Mouse (Mus musculus): ENCODE measurements around the gene Glis3. TPM values are rescaled to one million over a fixed set of nuclear protein-coding genes. Genes with fewer than 3 reads are reported as not detected.

The Glis3 gene
- total RNA-seq, 1 experiment: 3.3 TPM

GRCm38 (mm10) chr19:28525331-28525730, 154.5 kb downstream of the Glis3 start:
- no peak for DNase-seq (ENCODE audit: low read depth, low spot score)
- TF ChIP-seq HCFC1 (IDR thresholded peaks at IDR 0.05; ENCODE audit: borderline replicate concordance, insufficient read depth, low read length): no peak
- TF ChIP-seq ZC3H11A (IDR thresholded peaks at IDR 0.05; ENCODE audit: borderline replicate concordance, low read depth, low read length): no peak
- no peak for TF ChIP-seq CHD2 (IDR thresholded peaks at IDR 0.05; ENCODE audit: low read depth, low read length)
- TF ChIP-seq ZNF384 (IDR thresholded peaks at IDR 0.05; ENCODE audit: low read depth, low read length): no peak
- TF ChIP-seq MAFK (IDR thresholded peaks at IDR 0.05; ENCODE audit: insufficient read depth, low read depth, low read length): no peak
- Histone ChIP-seq H3K9me3 (ENCODE audit: control insufficient read depth, insufficient read depth, low read depth, low read length) (no peaks in the 10 kb centered on the region), H3K4me1 (ENCODE audit: control insufficient read depth in 2 of 2, insufficient read depth in 2 of 2, low read length in 2 of 2, poor library complexity in 1 of 2) (no peaks in the 10 kb centered on the region), H3K4me3 (ENCODE audit: insufficient read depth in 1 of 2, low read depth in 1 of 2, low read length in 2 of 2, poor library complexity in 1 of 2, severe bottlenecking in 1 of 2) (no peak overlapping the region), H3K36me3 (ENCODE audit: control insufficient read depth, insufficient read depth, low read length, poor library complexity, severe bottlenecking) (no peaks in the 10 kb centered on the region), H3K27ac (ENCODE audit: insufficient read depth, low read depth, low read length, poor library complexity, severe bottlenecking) (no peak overlapping the region), H3K9ac (ENCODE audit: insufficient read depth, low read depth, low read length, poor library complexity, severe bottlenecking) (no peak overlapping the region)
- in situ Hi-C loops (cut with MboI; ENCODE audit: low sequenced_read_pairs in 2 of 2, unreplicated experiment in 2 of 2): loop anchor here in 1 of 2 experiments (10.0 to 25.0 kb wide), 2 partner anchors 212 to 361 kb away; no protein-coding TSS in a partner anchor

GRCm38 (mm10) chr19:28522289-28522688, 157.6 kb downstream of the Glis3 start:
- no peaks in the 10 kb centered on the region for H3K4me1 ChIP-seq (ENCODE audit: control insufficient read depth in 2 of 2, insufficient read depth in 2 of 2, low read length in 2 of 2, poor library complexity in 1 of 2)
- H3K9ac ChIP-seq (ENCODE audit: insufficient read depth, low read depth, low read length, poor library complexity, severe bottlenecking): no peak overlapping the region
- no peak for TF ChIP-seq ZNF384 (IDR thresholded peaks at IDR 0.05; ENCODE audit: low read depth, low read length)
- TF ChIP-seq ZC3H11A (IDR thresholded peaks at IDR 0.05; ENCODE audit: borderline replicate concordance, low read depth, low read length): no peak
- TF ChIP-seq HCFC1 (IDR thresholded peaks at IDR 0.05; ENCODE audit: borderline replicate concordance, insufficient read depth, low read length): no peak
- TF ChIP-seq CHD2 (IDR thresholded peaks at IDR 0.05; ENCODE audit: low read depth, low read length): no peak
- TF ChIP-seq MAFK (IDR thresholded peaks at IDR 0.05; ENCODE audit: insufficient read depth, low read depth, low read length): peak; percentile 85
- in situ Hi-C loops (cut with MboI; ENCODE audit: low sequenced_read_pairs in 2 of 2, unreplicated experiment in 2 of 2): loop anchor here in 1 of 2 experiments (10.0 kb wide), 1 partner anchor 357 kb away; no protein-coding TSS in a partner anchor
- H3K4me3 ChIP-seq (ENCODE audit: insufficient read depth in 1 of 2, low read depth in 1 of 2, low read length in 2 of 2, poor library complexity in 1 of 2, severe bottlenecking in 1 of 2): no peak overlapping the region
- no peaks in the 10 kb centered on the region for H3K9me3 ChIP-seq (ENCODE audit: control insufficient read depth, insufficient read depth, low read depth, low read length)
- no peak overlapping the region for H3K27ac ChIP-seq (ENCODE audit: insufficient read depth, low read depth, low read length, poor library complexity, severe bottlenecking)
- no peaks in the 10 kb centered on the region for H3K36me3 ChIP-seq (ENCODE audit: control insufficient read depth, insufficient read depth, low read length, poor library complexity, severe bottlenecking)
- DNase-seq (ENCODE audit: low read depth, low spot score): no peak

DNA sequence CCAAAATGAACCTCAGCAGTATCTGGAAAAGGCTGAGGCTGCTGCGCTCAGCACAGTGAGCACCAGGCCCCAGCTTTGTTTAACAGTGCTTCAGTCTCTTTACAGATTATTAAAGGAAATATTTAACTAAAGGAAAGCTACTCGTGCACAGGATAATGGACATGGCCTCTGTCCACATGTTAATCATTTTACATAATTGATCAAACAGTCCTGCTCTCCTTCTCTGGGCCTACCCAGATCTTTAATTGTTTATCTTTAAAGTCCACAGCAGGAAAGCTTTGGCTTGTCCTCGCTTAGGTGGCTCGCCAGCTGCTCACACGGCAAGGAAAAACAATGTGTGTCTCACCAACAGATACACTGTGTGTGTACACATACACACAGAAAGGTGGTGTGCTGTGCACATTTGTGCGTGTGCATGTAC, 159.1 kb downstream of the Glis3 start:
- TF ChIP-seq CHD2 (IDR thresholded peaks at IDR 0.05; ENCODE audit: low read depth, low read length) (no peak), HCFC1 (IDR thresholded peaks at IDR 0.05; ENCODE audit: borderline replicate concordance, insufficient read depth, low read length) (no peak), ZC3H11A (IDR thresholded peaks at IDR 0.05; ENCODE audit: borderline replicate concordance, low read depth, low read length) (no peak), ZNF384 (IDR thresholded peaks at IDR 0.05; ENCODE audit: low read depth, low read length) (no peak), MAFK (IDR thresholded peaks at IDR 0.05; ENCODE audit: insufficient read depth, low read depth, low read length) (no peak)
- no peak overlapping the region for H3K27ac ChIP-seq (ENCODE audit: insufficient read depth, low read depth, low read length, poor library complexity, severe bottlenecking)
- DNase-seq (ENCODE audit: low read depth, low spot score): no peak
- H3K36me3 ChIP-seq (ENCODE audit: control insufficient read depth, insufficient read depth, low read length, poor library complexity, severe bottlenecking): no peaks in the 10 kb centered on the region
- H3K9me3 ChIP-seq (ENCODE audit: control insufficient read depth, insufficient read depth, low read depth, low read length): no peaks in the 10 kb centered on the region
- in situ Hi-C loops (cut with MboI; ENCODE audit: low sequenced_read_pairs in 2 of 2, unreplicated experiment in 2 of 2): loop anchor here in 1 of 2 experiments (10.0 kb wide), 1 partner anchor 356 kb away; no protein-coding TSS in a partner anchor
- H3K4me3 ChIP-seq (ENCODE audit: insufficient read depth in 1 of 2, low read depth in 1 of 2, low read length in 2 of 2, poor library complexity in 1 of 2, severe bottlenecking in 1 of 2): no peak overlapping the region
- H3K4me1 ChIP-seq (ENCODE audit: control insufficient read depth in 2 of 2, insufficient read depth in 2 of 2, low read length in 2 of 2, poor library complexity in 1 of 2): no peaks in the 10 kb centered on the region
- H3K9ac ChIP-seq (ENCODE audit: insufficient read depth, low read depth, low read length, poor library complexity, severe bottlenecking): no peak overlapping the region

- DNase-seq (ENCODE audit: low read depth, low spot score): no peak
- Histone ChIP-seq H3K9ac (ENCODE audit: insufficient read depth, low read depth, low read length, poor library complexity, severe bottlenecking) (no peak overlapping the region), H3K9me3 (ENCODE audit: control insufficient read depth, insufficient read depth, low read depth, low read length) (no peaks in the 10 kb centered on the region), H3K4me1 (ENCODE audit: control insufficient read depth in 2 of 2, insufficient read depth in 2 of 2, low read length in 2 of 2, poor library complexity in 1 of 2) (no peaks in the 10 kb centered on the region), H3K36me3 (ENCODE audit: control insufficient read depth, insufficient read depth, low read length, poor library complexity, severe bottlenecking) (no peaks in the 10 kb centered on the region), H3K4me3 (ENCODE audit: insufficient read depth in 1 of 2, low read depth in 1 of 2, low read length in 2 of 2, poor library complexity in 1 of 2, severe bottlenecking in 1 of 2) (no peak overlapping the region), H3K27ac (ENCODE audit: insufficient read depth, low read depth, low read length, poor library complexity, severe bottlenecking) (no peak overlapping the region)
- in situ Hi-C loops (cut with MboI; ENCODE audit: low sequenced_read_pairs in 2 of 2, unreplicated experiment in 2 of 2): loop anchor here in 1 of 2 experiments (10.0 kb wide), 1 partner anchor 355 kb away; no protein-coding TSS in a partner anchor
- no peak for TF ChIP-seq ZNF384 (IDR thresholded peaks at IDR 0.05; ENCODE audit: low read depth, low read length)
- no peak for TF ChIP-seq CHD2 (IDR thresholded peaks at IDR 0.05; ENCODE audit: low read depth, low read length)
- no peak for TF ChIP-seq ZC3H11A (IDR thresholded peaks at IDR 0.05; ENCODE audit: borderline replicate concordance, low read depth, low read length)
- no peak for TF ChIP-seq HCFC1 (IDR thresholded peaks at IDR 0.05; ENCODE audit: borderline replicate concordance, insufficient read depth, low read length)
- TF ChIP-seq MAFK (IDR thresholded peaks at IDR 0.05; ENCODE audit: insufficient read depth, low read depth, low read length): no peak
These were observed 159.6 kb downstream of the Glis3 start for GRCm38 (mm10) chr19:28520128-28520745.

Measured in ES-E14 (cell line).